Mouse (Mus musculus) bone marrow, adult 2 months (tissue): ENCODE data around the gene Lrrc8b.

ENCODE experiments used
- CTCF ChIP-seq: fragments of 200-500 bp; IDR thresholded peaks from 2 replicates; pipeline ENCODE4 v1.5.1; 2011; ENCODE audit warnings: low read length, control low read depth; ENCODE audit not compliant: control insufficient read depth, insufficient read depth
- POLR2A ChIP-seq: fragments of 200-500 bp; IDR thresholded peaks from 2 replicates; pipeline ENCODE4 v1.6.1; 2011; ENCODE audit warnings: low read depth, mild to moderate bottlenecking, control low read depth, low read length, borderline replicate concordance; ENCODE audit not compliant: control insufficient read depth

- TF ChIP-seq CTCF (no peak), POLR2A (no peak)
Observed at GRCm38 (mm10) chr5:105484247-105484646, 68.7 kb downstream of the Lrrc8b start.
